Mouse (Mus musculus) retina, adult 2 months (tissue): ENCODE data around the gene Spib.

Experiments used
- DNase-seq: peaks from one replicate; pipeline ENCODE4 v3.0.0-alpha.2; 2012; ENCODE audit warnings: low read depth, low spot score

Gene Spib

DNA sequence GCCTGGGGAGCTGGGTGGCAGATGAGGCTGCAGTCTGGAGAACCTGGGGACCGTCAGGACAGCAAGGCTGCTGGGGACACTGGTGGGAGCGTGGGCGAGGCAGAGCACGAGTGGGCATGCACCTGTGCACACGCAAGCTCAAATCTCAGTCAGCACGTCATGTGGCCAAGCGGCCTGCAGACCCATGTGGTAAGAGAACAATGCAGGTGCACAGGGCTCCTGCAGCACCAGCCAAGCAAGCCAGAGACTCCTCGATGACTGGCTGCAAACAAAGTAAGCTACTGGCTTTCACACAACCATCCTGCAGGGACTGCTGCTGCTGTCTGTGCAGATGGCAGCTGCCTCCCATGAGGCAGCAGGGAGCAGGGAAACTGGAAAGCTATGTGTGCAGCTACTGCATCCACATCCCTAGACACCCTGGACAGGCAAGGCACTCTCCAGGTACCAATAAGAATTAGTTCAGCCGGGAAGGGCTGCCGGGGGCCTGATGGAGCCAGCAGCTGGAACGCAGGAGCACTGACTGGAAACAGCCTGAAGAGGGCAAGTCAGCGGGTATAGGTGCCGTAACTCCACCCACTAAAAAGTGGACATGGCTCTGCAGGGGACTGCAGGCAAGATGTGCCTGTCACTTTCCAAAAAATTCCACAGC, 44.8 kb downstream of the Spib start:
- DNase-seq = no peak

DNA sequence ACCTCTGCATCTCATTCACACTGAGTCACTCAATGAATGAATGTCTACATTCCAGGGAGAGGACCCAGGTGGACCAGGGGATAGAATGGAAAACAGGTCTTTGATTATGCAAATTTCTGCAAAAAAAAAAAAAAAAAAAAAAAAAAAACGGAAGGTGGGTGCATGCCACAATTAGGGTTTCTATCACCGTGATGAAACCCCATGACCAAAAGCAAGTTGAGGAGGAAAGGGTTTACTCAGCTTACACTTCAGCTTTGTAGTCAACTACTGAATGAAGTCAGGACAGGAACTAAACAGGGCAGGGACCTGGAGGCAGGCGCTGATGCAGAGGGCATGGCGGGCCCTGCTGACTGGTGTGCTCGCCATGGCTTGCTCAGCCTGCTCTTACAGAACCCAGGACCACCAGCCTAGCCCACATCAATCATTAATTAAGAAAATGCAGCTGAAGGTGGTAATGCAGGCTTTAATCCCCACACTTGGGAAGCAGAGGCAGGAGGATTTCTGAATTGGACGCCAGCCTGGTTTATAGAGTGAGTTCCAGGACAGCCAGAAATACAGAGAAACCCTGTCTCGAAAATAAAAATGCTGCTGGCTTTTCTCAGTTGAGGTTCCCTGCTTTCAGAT, 46.2 kb downstream of the Spib start:
- no peak for DNase-seq

DNA sequence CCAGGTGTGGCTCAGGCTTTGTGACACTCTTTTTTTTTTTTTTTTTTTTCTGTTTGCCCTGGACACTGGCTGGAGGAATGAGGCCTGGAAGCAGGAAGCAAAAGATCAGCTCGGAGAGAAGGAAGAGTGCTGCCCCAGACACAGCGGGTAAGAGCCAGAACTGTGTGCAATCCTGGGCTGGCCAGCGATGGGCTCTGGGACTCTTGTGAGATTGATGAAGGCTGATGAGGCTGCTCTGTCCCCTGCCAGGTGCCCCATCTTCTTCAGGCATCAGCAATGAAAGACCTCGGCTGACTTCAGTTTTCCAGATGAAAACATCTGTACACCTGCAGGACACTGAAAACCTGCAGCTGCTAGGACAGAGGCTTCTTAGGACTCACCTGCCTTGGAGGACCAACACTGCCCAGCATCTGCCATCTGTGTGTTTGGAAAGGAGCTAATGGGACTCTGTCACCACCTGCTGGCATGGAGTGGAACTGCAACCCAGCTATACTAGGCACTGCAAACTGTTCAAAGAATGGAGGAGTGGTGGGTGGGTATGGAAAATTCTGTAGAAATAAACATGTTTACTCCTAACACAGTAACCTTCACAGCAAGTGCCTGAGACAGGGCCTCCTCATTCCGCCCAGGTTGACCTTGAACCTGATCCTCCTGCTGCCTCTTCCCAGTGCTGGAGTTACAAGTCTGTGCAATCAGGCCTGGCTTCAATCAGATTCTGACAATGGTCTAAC, 46.9 kb downstream of the Spib start:
- DNase-seq = peak; percentile 61

DNA sequence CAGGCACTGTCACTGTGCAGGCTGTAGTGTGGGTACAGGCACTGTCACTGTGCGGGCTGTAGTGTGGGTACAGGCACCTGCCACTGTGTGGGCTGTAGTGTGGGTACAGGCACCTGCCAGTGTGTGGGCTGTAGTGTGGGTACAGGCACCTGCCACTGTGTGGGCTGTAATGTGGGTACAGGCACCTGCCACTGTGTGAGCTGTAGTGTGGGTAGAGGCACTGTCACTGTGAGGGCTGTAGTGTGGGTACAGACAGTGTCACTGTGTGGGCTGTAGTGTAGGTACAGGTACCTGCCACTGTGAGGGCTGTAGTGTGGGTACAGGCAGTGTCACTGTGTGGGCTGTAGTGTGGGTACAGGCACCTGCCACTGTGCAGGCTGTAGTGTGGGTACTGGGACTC, 47.8 kb downstream of the Spib start:
- DNase-seq = no peak

DNA sequence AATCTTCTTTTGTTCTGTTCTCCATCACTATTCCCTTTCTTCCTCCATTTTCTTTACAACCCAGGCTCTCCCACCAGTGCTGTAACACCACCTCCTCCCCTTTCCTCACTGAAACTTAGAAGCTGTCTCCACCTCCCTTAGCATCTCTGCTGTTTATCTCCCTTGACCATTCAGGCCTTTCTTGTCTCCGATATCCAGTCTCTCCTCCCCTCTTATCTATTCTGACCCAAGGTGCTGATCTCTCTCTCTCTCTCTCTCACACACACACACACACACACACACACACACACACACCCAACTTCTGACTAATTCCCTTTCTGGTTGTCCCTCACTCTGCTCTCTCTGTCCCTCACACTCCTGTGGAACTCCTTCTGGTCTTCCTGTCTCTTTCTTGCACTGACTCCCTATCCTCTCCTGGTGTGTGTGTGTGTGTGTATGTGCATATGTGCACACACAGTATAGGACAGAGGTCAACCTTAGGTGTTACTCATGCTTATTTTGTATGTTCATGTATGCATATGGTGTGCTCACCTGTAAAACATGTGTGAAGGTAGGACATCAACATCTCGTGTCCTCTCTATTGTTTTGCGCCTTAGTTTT, 48.9 kb downstream of the Spib start:
- DNase-seq = no peak
